Mouse (Mus musculus) lung, adult 2 months (tissue): ENCODE measurements at regions not wholly inside any gene's neighbourhood (a gene's known extent, or its start where the extent isn't known, plus 50 kb on each side); places are given as distances from the start of the nearest gene placed in this dataset.

Source experiments
- CTCF ChIP-seq: fragments of 200-500 bp; IDR thresholded peaks from 2 replicates; pipeline ENCODE4 v1.5.1; 2011; ENCODE audit warnings: mild to moderate bottlenecking, low read length, control low read depth; ENCODE audit not compliant: insufficient read depth
- POLR2A ChIP-seq: fragments of 200-500 bp; IDR thresholded peaks from 2 replicates; pipeline ENCODE4 v1.6.1; 2011; ENCODE audit warnings: low read depth, mild to moderate bottlenecking, control low read depth, low read length, borderline replicate concordance; ENCODE audit errors: extremely low read depth

GRCm38 (mm10) chr10:21711866-21712265 lies 118.9 kb downstream of the 1700020N01Rik start:
- no peak for TF ChIP-seq CTCF
- no peak for TF ChIP-seq POLR2A
